Mouse (Mus musculus): ENCODE results near the gene Dnm3. TPM values are rescaled to one million over a fixed set of nuclear protein-coding genes. Genes with fewer than 3 reads are reported as not detected.

Gene Dnm3
- 27.4 and 27.8 TPM in 2 replicates for polyA plus RNA-seq (2016; fragmentation: Nextera tagmentation; extraction: Ambion mirVana)

- WGBS, result under 1% methylated on average over 56 of the region's 56 CpGs
- H3K27ac ChIP-seq, result peak within 1 kb of the TSS; percentile 46; the same call in 1 of the 2 replicates
- H3K27me3 ChIP-seq (replicated peaks), result peaks cover 4% of the 10 kb centered on the region; the same call in 1 of the 2 replicates
- H3K9me3 ChIP-seq, result no peaks in the 10 kb centered on the region
- peak within 1 kb of the TSS; percentile 75 for H3K9ac ChIP-seq
- H3K4me3 ChIP-seq, result peak within 1 kb of the TSS; percentile 72
- H3K36me3 ChIP-seq, result no peaks in the 10 kb centered on the region
- ATAC-seq (ENCODE audit: low FRiP score, low read depth), result peak; percentile 98
- H3K4me1 ChIP-seq, result no peaks in the 10 kb centered on the region
- H3K4me2 ChIP-seq (replicated peaks), result peak within 1 kb of the TSS; percentile 80
Observed at GRCm38 (mm10) chr1:162477246-162478209, at the start of gene Dnm3. TSS of gene Dnm3 (minus strand) at chr1:162478034.

- no peak overlapping the region for H3K9ac ChIP-seq
- H3K4me1 ChIP-seq, result no peaks in the 10 kb centered on the region
- no peaks in the 10 kb centered on the region for H3K9me3 ChIP-seq
- 92% methylated on average over 1 of the region's 1 CpGs for WGBS
- no peak overlapping the region for H3K4me3 ChIP-seq
- no peak overlapping the region for H3K27ac ChIP-seq
- H3K36me3 ChIP-seq, result no peaks in the 10 kb centered on the region
- H3K4me2 ChIP-seq (replicated peaks), result no peak overlapping the region
- H3K27me3 ChIP-seq (replicated peaks), result no peaks in the 10 kb centered on the region
- no peak for ATAC-seq (ENCODE audit: low FRiP score, low read depth)
Observed at GRCm38 (mm10) chr1:162515116-162515515, 37.3 kb upstream of the Dnm3 start.

- ATAC-seq (ENCODE audit: low FRiP score, low read depth), result no peak
- no peak overlapping the region for H3K9ac ChIP-seq
- 89% methylated on average over 2 of the region's 2 CpGs for WGBS
- H3K9me3 ChIP-seq, result no peaks in the 10 kb centered on the region
- H3K27me3 ChIP-seq (replicated peaks), result no peaks in the 10 kb centered on the region
- H3K4me3 ChIP-seq, result no peak overlapping the region
- H3K36me3 ChIP-seq, result no peaks in the 10 kb centered on the region
- H3K4me1 ChIP-seq, result no peaks in the 10 kb centered on the region
- no peak overlapping the region for H3K27ac ChIP-seq
- H3K4me2 ChIP-seq (replicated peaks), result no peak overlapping the region
Observed at GRCm38 (mm10) chr1:162510013-162510356, 32.2 kb upstream of the Dnm3 start.

GRCm38 (mm10) chr1:162509329-162510012 lies 31.6 kb upstream of the Dnm3 start:
- Histone ChIP-seq H3K36me3 (no peaks in the 10 kb centered on the region), H3K4me3 (no peak overlapping the region), H3K27ac (no peak overlapping the region), H3K4me1 (no peaks in the 10 kb centered on the region), H3K9ac (no peak overlapping the region), H3K4me2 (replicated peaks) (no peak overlapping the region), H3K27me3 (replicated peaks) (no peaks in the 10 kb centered on the region), H3K9me3 (no peaks in the 10 kb centered on the region)
- ATAC-seq (ENCODE audit: low FRiP score, low read depth), result no peak
- 68% methylated on average over 12 of the region's 12 CpGs for WGBS

GRCm38 (mm10) chr1:162508211-162509005 lies 30.6 kb upstream of the Dnm3 start:
- no peak for ATAC-seq (ENCODE audit: low FRiP score, low read depth)
- no peak overlapping the region for H3K9ac ChIP-seq
- H3K27ac ChIP-seq, result no peak overlapping the region
- H3K4me2 ChIP-seq (replicated peaks), result no peak overlapping the region
- H3K27me3 ChIP-seq (replicated peaks), result no peaks in the 10 kb centered on the region
- H3K4me1 ChIP-seq, result no peaks in the 10 kb centered on the region
- WGBS, result 74% methylated on average over 4 of the region's 4 CpGs
- no peaks in the 10 kb centered on the region for H3K9me3 ChIP-seq
- no peak overlapping the region for H3K4me3 ChIP-seq
- H3K36me3 ChIP-seq, result no peaks in the 10 kb centered on the region

- no peaks in the 10 kb centered on the region for H3K4me1 ChIP-seq
- H3K9ac ChIP-seq, result no peak overlapping the region
- no peak for ATAC-seq (ENCODE audit: low FRiP score, low read depth)
- no peak overlapping the region for H3K27ac ChIP-seq
- 92% methylated on average over 4 of the region's 4 CpGs for WGBS
- H3K36me3 ChIP-seq, result no peaks in the 10 kb centered on the region
- no peak overlapping the region for H3K4me2 ChIP-seq (replicated peaks)
- H3K27me3 ChIP-seq (replicated peaks), result no peaks in the 10 kb centered on the region
- H3K9me3 ChIP-seq, result no peaks in the 10 kb centered on the region
- no peak overlapping the region for H3K4me3 ChIP-seq
Observed at GRCm38 (mm10) chr1:162506516-162506915, 28.7 kb upstream of the Dnm3 start.

- no peaks in the 10 kb centered on the region for H3K4me1 ChIP-seq
- no peaks in the 10 kb centered on the region for H3K27me3 ChIP-seq (replicated peaks)
- H3K9me3 ChIP-seq, result no peaks in the 10 kb centered on the region
- H3K36me3 ChIP-seq, result no peaks in the 10 kb centered on the region
- 87% methylated on average over 6 of the region's 6 CpGs for WGBS
- no peak overlapping the region for H3K4me2 ChIP-seq (replicated peaks)
- no peak overlapping the region for H3K4me3 ChIP-seq
- H3K27ac ChIP-seq, result no peak overlapping the region
- H3K9ac ChIP-seq, result no peak overlapping the region
- ATAC-seq (ENCODE audit: low FRiP score, low read depth), result no peak
Observed at GRCm38 (mm10) chr1:162505649-162506048, 27.8 kb upstream of the Dnm3 start.

GRCm38 (mm10) chr1:162476531-162477080 lies 1.2 kb downstream of the Dnm3 start:
- Histone ChIP-seq H3K9ac (peak overlapping the region; percentile 75), H3K27ac (no peak overlapping the region), H3K27me3 (replicated peaks) (peaks cover 4% of the 10 kb centered on the region; the same call in 1 of the 2 replicates), H3K4me2 (replicated peaks) (peak overlapping the region; percentile 80), H3K36me3 (no peaks in the 10 kb centered on the region), H3K4me3 (peak overlapping the region; percentile 72), H3K9me3 (no peaks in the 10 kb centered on the region), H3K4me1 (no peaks in the 10 kb centered on the region)
- peak; percentile 17 for ATAC-seq (ENCODE audit: low FRiP score, low read depth)
- WGBS, result 1% methylated on average over 19 of the region's 19 CpGs

- H3K27me3 ChIP-seq (replicated peaks), result peaks cover 4% of the 10 kb centered on the region; the same call in 1 of the 2 replicates
- H3K36me3 ChIP-seq, result no peaks in the 10 kb centered on the region
- H3K9ac ChIP-seq, result no peak overlapping the region
- no peak overlapping the region for H3K27ac ChIP-seq
- no peaks in the 10 kb centered on the region for H3K4me1 ChIP-seq
- no peak overlapping the region for H3K4me3 ChIP-seq
- ATAC-seq (ENCODE audit: low FRiP score, low read depth), result no peak
- H3K9me3 ChIP-seq, result no peaks in the 10 kb centered on the region
- H3K4me2 ChIP-seq (replicated peaks), result no peak overlapping the region
- 75% methylated on average over 1 of the region's 1 CpGs for WGBS
Observed at GRCm38 (mm10) chr1:162472949-162473348, 4.9 kb downstream of the Dnm3 start.

GRCm38 (mm10) chr1:162471089-162471488 lies 6.7 kb downstream of the Dnm3 start:
- H3K27ac ChIP-seq, result no peak overlapping the region
- H3K4me1 ChIP-seq, result no peaks in the 10 kb centered on the region
- no peaks in the 10 kb centered on the region for H3K9me3 ChIP-seq
- peak; percentile 83 for ATAC-seq (ENCODE audit: low FRiP score, low read depth)
- H3K4me3 ChIP-seq, result no peak overlapping the region
- no peak overlapping the region for H3K4me2 ChIP-seq (replicated peaks)
- H3K27me3 ChIP-seq (replicated peaks), result no peaks in the 10 kb centered on the region
- no peaks in the 10 kb centered on the region for H3K36me3 ChIP-seq
- no peak overlapping the region for H3K9ac ChIP-seq

- Histone ChIP-seq H3K27ac (no peak overlapping the region), H3K36me3 (no peaks in the 10 kb centered on the region), H3K4me1 (no peaks in the 10 kb centered on the region), H3K9ac (no peak overlapping the region), H3K9me3 (no peaks in the 10 kb centered on the region), H3K27me3 (replicated peaks) (no peaks in the 10 kb centered on the region), H3K4me2 (replicated peaks) (no peak overlapping the region), H3K4me3 (no peak overlapping the region)
- WGBS, result 73% methylated on average over 2 of the region's 2 CpGs
- ATAC-seq (ENCODE audit: low FRiP score, low read depth), result no peak
Observed at GRCm38 (mm10) chr1:162469752-162470280, 8.0 kb downstream of the Dnm3 start.

Data from neural tube, embryonic 12.5 days (tissue).